In the genomic region with DNA sequence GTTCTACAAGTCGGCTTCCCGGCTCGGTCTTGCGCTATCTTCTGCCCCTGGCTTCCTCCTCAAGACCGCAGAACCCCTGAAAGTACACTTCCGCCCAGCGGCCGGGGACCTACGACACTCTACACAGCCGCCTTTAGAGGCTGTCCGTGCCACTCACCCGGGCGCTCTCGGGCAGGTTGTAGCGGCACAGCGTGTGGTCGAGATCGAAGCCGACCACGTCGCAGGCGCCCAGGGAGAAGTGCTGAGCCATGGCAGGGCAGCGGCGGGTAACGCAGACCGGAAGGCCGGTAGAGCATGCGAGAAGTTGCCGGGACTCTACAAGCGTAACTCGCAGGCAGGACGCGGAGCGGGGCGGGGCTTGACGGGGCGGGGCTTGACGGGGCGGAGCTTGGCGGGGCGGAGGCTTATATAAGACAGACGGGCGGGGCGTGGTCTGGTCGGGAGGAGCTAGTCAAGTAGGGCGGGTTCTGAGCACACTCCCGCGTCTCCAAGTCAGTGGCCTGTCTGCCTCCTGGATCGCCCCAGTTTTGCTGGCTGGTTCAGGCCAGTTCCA, we compare ENCODE assay signal across 8 mouse cellular contexts. TPM values are rescaled to one million over a fixed set of nuclear protein-coding genes. Genes with fewer than 3 reads are reported as not detected.
DNase-seq lines count a peak whose midpoint lies in the region; ATAC-seq and TF ChIP-seq lines count a peak whose summit lies in the region.

TSS of gene Nt5dc1 (minus strand) at position 349 of the 553 bp plus-strand sequence.

- peak within 1 kb of the TSS; percentile 74 for H3K4me2 ChIP-seq in heart, embryonic 11.5 days
- peak within 1 kb of the TSS; percentile 57 for H3K4me2 ChIP-seq in kidney, embryonic 16.5 days (replicated peaks; ENCODE audit: low read depth, low read length)
- peak within 1 kb of the TSS; percentile 96 for H3K4me2 ChIP-seq in myocyte (ENCODE audit: low read depth)

- H3K4me3 ChIP-seq in C2C12 (ENCODE audit: insufficient read depth, poor library complexity, severe bottlenecking) (peak within 1 kb of the TSS; percentile 57), myocyte (peak within 1 kb of the TSS; percentile 59)
- peak within 1 kb of the TSS; percentile 85 for H3K4me3 ChIP-seq in erythroblast, embryonic 14.5 days (replicated peaks)
- H3K4me3 ChIP-seq in heart, embryonic 11.5 days (ENCODE audit: low read depth, low read length): peak within 1 kb of the TSS; percentile 71
- H3K4me3 ChIP-seq in kidney, embryonic 16.5 days (ENCODE audit: low read length): peak within 1 kb of the TSS; percentile 77
- H3K4me3 ChIP-seq in liver, adult 2 months (ENCODE audit: insufficient read depth, low read depth, low read length): peak within 1 kb of the TSS; percentile 73

- H3K4me1 ChIP-seq in erythroblast, embryonic 14.5 days (ENCODE audit: control insufficient read depth): peaks cover 40% of the 10 kb centered on the region
- H3K4me1 ChIP-seq in heart, embryonic 11.5 days (ENCODE audit: control insufficient read depth, insufficient read depth, low read length): no peaks in the 10 kb centered on the region; the same call in 1 of the 2 replicates
- peaks cover 15% of the 10 kb centered on the region; the same call in 1 of the 2 replicates for H3K4me1 ChIP-seq in kidney, embryonic 16.5 days (ENCODE audit: insufficient read depth, low read length)
- peaks cover 3% of the 10 kb centered on the region; the same call in 1 of the 2 replicates for H3K4me1 ChIP-seq in liver, adult 2 months (ENCODE audit: control insufficient read depth, insufficient read depth, low read length)

- peak; percentile 26; the same call in 1 of the 2 replicates for TF ChIP-seq POLR2A in brain, embryonic 14.5 days (IDR thresholded peaks at IDR 0.05; ENCODE audit: borderline replicate concordance, extremely low read depth, insufficient read depth, insufficient read length, poor library complexity, severe bottlenecking)
- TF ChIP-seq POLR2A in liver, adult 2 months (IDR thresholded peaks at IDR 0.05; ENCODE audit: extremely low read depth, insufficient read depth, low read length): peak; percentile 83
- TF ChIP-seq POLR2A in myocyte (IDR thresholded peaks at IDR 0.05; ENCODE audit: insufficient read length, low read depth): peak; percentile 99

- H3K79me2 ChIP-seq in C2C12 (ENCODE audit: control insufficient read depth, insufficient read depth): peaks cover 37% of the 10 kb centered on the region
- H3K79me2 ChIP-seq in liver, adult 2 months (ENCODE audit: control insufficient read depth, insufficient read depth, low read length): peaks cover 4% of the 10 kb centered on the region; the same call in 1 of the 2 replicates
- peaks cover 16% of the 10 kb centered on the region for H3K79me2 ChIP-seq in myocyte (ENCODE audit: control insufficient read depth, insufficient read depth)

- H3K9me3 ChIP-seq in erythroblast, embryonic 14.5 days (ENCODE audit: control insufficient read depth, low read length): no peaks in the 10 kb centered on the region
- no peaks in the 10 kb centered on the region for H3K9me3 ChIP-seq in heart, embryonic 11.5 days (replicated peaks; ENCODE audit: control insufficient read depth, low read length)
- H3K9me3 ChIP-seq in kidney, embryonic 16.5 days (ENCODE audit: low read length): no peaks in the 10 kb centered on the region

- H3K27me3 ChIP-seq in C2C12 (ENCODE audit: control insufficient read depth, insufficient read depth, insufficient read length) (no peaks in the 10 kb centered on the region), myocyte (ENCODE audit: control insufficient read depth, insufficient read depth, insufficient read length) (no peaks in the 10 kb centered on the region)
- no peaks in the 10 kb centered on the region for H3K27me3 ChIP-seq in erythroblast, embryonic 14.5 days (ENCODE audit: control insufficient read depth)
- H3K27me3 ChIP-seq in heart, embryonic 11.5 days (ENCODE audit: control insufficient read depth, insufficient read depth, low read length): no peaks in the 10 kb centered on the region
- no peaks in the 10 kb centered on the region for H3K27me3 ChIP-seq in kidney, embryonic 16.5 days (ENCODE audit: insufficient read depth, low read length)
- no peaks in the 10 kb centered on the region for H3K27me3 ChIP-seq in liver, adult 2 months (ENCODE audit: control insufficient read depth, insufficient read depth, low read length)
- no peaks in the 10 kb centered on the region for H3K27me3 ChIP-seq in splenic B cell, adult 2 months (ENCODE audit: control insufficient read depth, insufficient read depth, low read length, poor library complexity, severe bottlenecking)

- under 1% methylated on average over 48 of the region's 49 CpGs for WGBS in heart, embryonic 11.5 days (ENCODE audit: insufficient replicate concordance)
- under 1% methylated on average over 49 of the region's 49 CpGs for WGBS in kidney, embryonic 16.5 days
- under 1% methylated on average over 49 of the region's 49 CpGs for WGBS in liver, adult 2 months

- peak; percentile 98 for ATAC-seq in heart, embryonic 11.5 days (replicated peaks; ENCODE audit: insufficient number of reproducible peaks, low FRiP score, low TSS enrichment)
- peak; percentile 99 for ATAC-seq in kidney, embryonic 16.5 days (ENCODE audit: low FRiP score, low TSS enrichment)

- peak within 1 kb of the TSS; percentile 90 for H3K9ac ChIP-seq in heart, embryonic 11.5 days (ENCODE audit: low read depth, low read length)
- H3K9ac ChIP-seq in kidney, embryonic 16.5 days (replicated peaks; ENCODE audit: low read length): peak within 1 kb of the TSS; percentile 87
- peak within 1 kb of the TSS; percentile 84 for H3K9ac ChIP-seq in liver, adult 2 months (ENCODE audit: low read depth, low read length)

- H3ac ChIP-seq in C2C12 (ENCODE audit: control insufficient read depth, insufficient read length, low read depth) (peak within 1 kb of the TSS; percentile 94), myocyte (ENCODE audit: control insufficient read depth, insufficient read length) (peak within 1 kb of the TSS; percentile 30)

- H3K36me3 ChIP-seq in C2C12 (ENCODE audit: control insufficient read depth, insufficient read depth) (no peaks in the 10 kb centered on the region), myocyte (ENCODE audit: control insufficient read depth, insufficient read depth) (no peaks in the 10 kb centered on the region)
- no peaks in the 10 kb centered on the region for H3K36me3 ChIP-seq in erythroblast, embryonic 14.5 days (ENCODE audit: control insufficient read depth)
- no peaks in the 10 kb centered on the region for H3K36me3 ChIP-seq in heart, embryonic 11.5 days (ENCODE audit: control insufficient read depth, insufficient read depth, low read length)
- no peaks in the 10 kb centered on the region for H3K36me3 ChIP-seq in kidney, embryonic 16.5 days (ENCODE audit: insufficient read depth, low read length)
- no peaks in the 10 kb centered on the region for H3K36me3 ChIP-seq in liver, adult 2 months (ENCODE audit: control insufficient read depth, insufficient read depth, low read length)
- no peaks in the 10 kb centered on the region for H3K36me3 ChIP-seq in splenic B cell, adult 2 months (ENCODE audit: control insufficient read depth, insufficient read depth, low read length, poor library complexity, severe bottlenecking)

- peak within 1 kb of the TSS; percentile 77 for H3K27ac ChIP-seq in heart, embryonic 11.5 days (ENCODE audit: low read depth, low read length)
- H3K27ac ChIP-seq in kidney, embryonic 16.5 days (ENCODE audit: low read length): peak within 1 kb of the TSS; percentile 87
- peak within 1 kb of the TSS; percentile 61 for H3K27ac ChIP-seq in liver, adult 2 months (replicated peaks; ENCODE audit: insufficient read depth, low read depth, low read length)

- DNase-seq in brain, embryonic 14.5 days (ENCODE audit: low read depth): peak; percentile 97
- peak; percentile 76 for DNase-seq in liver, adult 2 months (ENCODE audit: extremely low read depth, low read depth, low spot score)
- DNase-seq in splenic B cell, adult 2 months (ENCODE audit: low read depth, low spot score): peak; percentile 95

- no peak for TF ChIP-seq CTCF in C2C12 (IDR thresholded peaks at IDR 0.05; ENCODE audit: control insufficient read depth, insufficient read depth, insufficient read length)
- TF ChIP-seq CTCF in brain, embryonic 14.5 days (IDR thresholded peaks at IDR 0.05; ENCODE audit: borderline replicate concordance, extremely low read depth, insufficient read depth, insufficient read length): no peak
- TF ChIP-seq CTCF in liver, adult 2 months (IDR thresholded peaks at IDR 0.05; ENCODE audit: low read depth, low read length): no peak

- H3K79me3 ChIP-seq in C2C12 (ENCODE audit: low read depth): peaks cover 1% of the 10 kb centered on the region

TF ChIP-seq in C2C12, 6 proteins besides CTCF, POLR2A, EP300 and RAD21:
- peak; percentile 48 for TF ChIP-seq MAX (IDR thresholded peaks at IDR 0.05)
- no peak for TF ChIP-seq MYOG (IDR thresholded peaks at IDR 0.05; ENCODE audit: control insufficient read depth, extremely low read depth, insufficient read length)

TF ChIP-seq in myocyte, 11 proteins besides CTCF, POLR2A, EP300 and RAD21:
- TF ChIP-seq TCF3 (IDR thresholded peaks at IDR 0.05; ENCODE audit: insufficient read length, low read depth) (no peak), POLR2AphosphoS2 (IDR thresholded peaks at IDR 0.05; ENCODE audit: insufficient read length, low read depth) (peak; percentile 90)

RNA-seq across cellular contexts. Expression of gene Nt5dc1, which starts in this region (rescaled TPM):
- 2.9 TPM for polyA plus RNA-seq in C2C12 (2012; fragmentation: generic; extraction: Trizol)
- polyA plus RNA-seq in brain, embryonic 14.5 days (2012; rRNA removed): 1.6 and 1.7 TPM in 2 replicates
- polyA plus RNA-seq in erythroblast, embryonic 14.5 days (2012): 0.14 and 0.17 TPM in 2 replicates
- 6.5 and 6.9 TPM in 2 replicates for polyA plus RNA-seq in heart, embryonic 11.5 days (2014; fragmentation: Nextera tagmentation; extraction: Ambion mirVana)
- 11.8 and 12.1 TPM in 2 replicates for polyA plus RNA-seq in kidney, embryonic 16.5 days (2015; fragmentation: Nextera tagmentation; extraction: Ambion mirVana)
- total RNA-seq in liver, adult 2 months (2014; rRNA removed): 15.2 and 18.7 TPM in 2 replicates
- polyA plus RNA-seq in liver, adult 2 months (2012; rRNA removed): 6.9 and 7.3 TPM in 2 replicates
- polyA plus RNA-seq in myocyte (2012; fragmentation: generic; extraction: Trizol): 4.0 TPM

Comparison
In these comparisons a context has a peak if more than half of its experiments do, and no peak if none do; other contexts are left out.
1. Peak in every context shown above with its lines: DNase-seq, ATAC-seq, H3K4me3 ChIP-seq and H3K27ac ChIP-seq.
2. POLR2A ChIP-seq: peak in every context shown above with its lines; median percentile 99 in myocyte; 83 in liver, adult 2 months; 26 in brain, embryonic 14.5 days.